Mouse (Mus musculus) forebrain, embryonic 16.5 days (tissue): ENCODE data around the gene Crcp. TPM values are rescaled to one million over a fixed set of nuclear protein-coding genes. Genes with fewer than 3 reads are reported as not detected.

Experiments used
- ATAC-seq: fragments of 200-750 bp; cut with Nextera tagmentation; 2 replicates; pipeline ENCODE4 v1.8.0; 2017; ENCODE audit warnings: mild to moderate bottlenecking, moderate library complexity
- H3K27ac ChIP-seq: fragments of 300-500 bp; sonication (generic); 2 replicates; pipeline ENCODE4 v1.5.1; 2014; ENCODE audit warnings: low read length, control low read depth
- H3K27me3 ChIP-seq: fragments of 300-500 bp; sonication (generic); replicated peaks from 2 replicates; pipeline ENCODE4 v1.6.1; 2014; ENCODE audit warnings: low read length; ENCODE audit not compliant: control insufficient read depth, insufficient read depth
- H3K36me3 ChIP-seq: fragments of 300-500 bp; sonication (generic); 2 replicates; pipeline ENCODE4 v1.6.1; 2014; ENCODE audit not compliant: control insufficient read depth, insufficient read depth
- H3K4me1 ChIP-seq: fragments of 300-500 bp; sonication (generic); replicated peaks from 2 replicates; pipeline ENCODE4 v1.6.1; 2014; ENCODE audit warnings: low read length; ENCODE audit not compliant: control insufficient read depth, insufficient read depth
- H3K4me2 ChIP-seq: fragments of 300-500 bp; sonication (generic); 2 replicates; pipeline ENCODE4 v1.6.1; 2014; ENCODE audit warnings: mild to moderate bottlenecking, low read length, control low read depth
- H3K4me3 ChIP-seq: fragments of 300-500 bp; sonication (generic); replicated peaks from 2 replicates; pipeline ENCODE4 v1.5.1; 2014; ENCODE audit warnings: mild to moderate bottlenecking, low read length, control low read depth
- H3K9ac ChIP-seq: fragments of 300-500 bp; sonication (generic); replicated peaks from 2 replicates; pipeline ENCODE4 v1.6.1; 2014; ENCODE audit warnings: low read depth, low read length, control low read depth
- H3K9me3 ChIP-seq: fragments of 300-500 bp; sonication (generic); 2 replicates; pipeline ENCODE4 v1.6.1; 2016; ENCODE audit warnings: low read length; ENCODE audit not compliant: control insufficient read depth
- WGBS: fragments of 180-500 bp; shearing (Covaris S2); extraction: QIAGEN DNeasy Blood & Tissue Kit; methylation state at CpG from one replicate; pipeline ENCODE4 v1.1.7; 2014; 5-methylcytosine and 5-hydroxymethylcytosine counted together
- polyA plus RNA-seq: library from polyadenylated mRNA; unstranded; fragments of >200 nt; fragmentation: Nextera tagmentation; extraction: Ambion mirVana; gene quantifications from 2 replicates; pipeline ENCODE4 v1.2.1, GENCODE M21; 2015

Gene Crcp
- polyA plus RNA-seq, 1 experiment from 2014 or later = 81.4 TPM

DNA sequence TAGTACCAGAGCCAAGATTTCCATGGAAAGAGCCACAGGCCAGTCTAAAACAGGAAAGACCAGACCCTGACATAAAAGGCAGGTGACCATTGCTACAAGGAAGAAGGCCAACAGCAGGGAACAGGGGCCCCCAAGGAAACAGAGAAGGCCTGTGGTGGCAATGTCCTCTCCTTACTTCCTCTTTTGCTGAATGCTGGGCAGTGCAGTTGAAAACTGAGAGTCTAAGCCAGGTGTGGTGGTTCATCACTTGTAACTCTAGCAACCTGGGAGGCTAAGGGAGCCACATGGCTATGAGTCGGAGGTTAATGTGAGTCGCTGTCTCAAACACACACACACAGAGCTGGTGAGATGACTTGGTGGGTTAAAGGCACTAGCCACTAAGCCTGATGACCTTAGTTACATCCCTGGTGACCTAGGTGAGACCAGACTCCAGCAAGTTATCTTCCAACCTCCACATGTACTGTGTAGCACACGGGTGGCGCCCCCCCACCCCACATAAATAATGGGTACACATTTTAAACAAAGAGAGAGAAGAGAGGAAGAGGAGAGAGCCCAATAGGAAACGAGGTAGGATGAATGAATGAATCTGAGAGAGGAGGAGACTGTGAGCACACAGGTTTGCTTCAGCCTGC, 27.6 kb upstream of the Crcp start:
- no peaks in the 10 kb centered on the region for H3K9me3 ChIP-seq

DNA sequence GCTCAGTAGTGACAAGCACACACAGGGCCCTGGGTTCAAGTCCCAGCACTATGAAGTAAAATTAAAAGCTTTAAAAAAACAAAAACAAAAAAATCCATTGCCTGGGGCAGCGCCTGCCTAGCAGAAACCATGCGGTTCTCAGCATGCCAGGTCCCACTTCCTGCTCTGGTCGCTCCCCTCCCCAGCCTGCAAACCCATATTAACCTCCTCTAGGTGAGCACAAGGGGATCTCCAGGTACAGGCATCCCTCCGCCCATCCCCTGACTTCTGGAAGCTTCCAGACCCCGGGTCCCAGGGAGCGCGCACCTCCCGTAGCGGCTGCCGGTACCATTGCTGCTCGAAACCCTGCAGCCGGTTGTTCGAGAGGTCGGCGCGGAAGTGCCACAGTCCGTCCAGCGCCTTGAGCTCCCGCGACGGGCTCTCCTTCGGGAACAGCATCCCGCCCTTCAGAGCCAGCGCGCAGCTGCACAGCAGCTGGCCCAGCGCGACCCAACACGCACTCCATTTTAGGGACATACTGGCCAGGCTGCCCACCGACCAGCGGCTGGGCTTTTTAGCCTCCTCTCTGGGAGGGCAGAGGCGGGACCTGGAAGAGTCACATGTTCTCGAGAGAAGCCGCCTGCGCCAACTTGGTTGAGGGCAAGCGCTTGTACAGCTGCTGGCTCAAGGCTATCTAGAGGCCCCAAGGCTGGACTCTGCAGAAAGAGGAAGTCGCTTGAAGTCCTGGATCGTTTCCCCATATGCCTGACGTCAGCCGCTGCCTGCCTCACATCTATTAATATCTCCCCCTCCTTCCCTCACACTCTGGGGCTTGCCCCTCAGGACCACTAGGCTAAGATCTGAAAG, 26.6 kb upstream of the Crcp start, which contains the start of gene Gusb:
Gusb (minus strand) TSS at position 749 of the 846 bp plus-strand sequence.
- Histone ChIP-seq H3K36me3 (no peaks in the 10 kb centered on the region), H3K9me3 (no peaks in the 10 kb centered on the region), H3K27ac (no peak within 1 kb of the TSS), H3K9ac (peak within 1 kb of the TSS; percentile 72), H3K4me1 (peaks cover 8% of the 10 kb centered on the region; the same call in 1 of the 2 replicates), H3K4me2 (peak within 1 kb of the TSS; percentile 87), H3K4me3 (peak within 1 kb of the TSS; percentile 63), H3K27me3 (no peaks in the 10 kb centered on the region)
- ATAC-seq = peak; percentile 81
- WGBS = under 1% methylated on average over 39 of the region's 39 CpGs

More for the DNA sequence above, 27.6 kb upstream of the Crcp start:
- H3K4me3 ChIP-seq = no peak overlapping the region
- no peaks in the 10 kb centered on the region for H3K36me3 ChIP-seq
- H3K9ac ChIP-seq = no peak overlapping the region
- no peak overlapping the region for H3K4me2 ChIP-seq
- H3K4me1 ChIP-seq = peaks cover 8% of the 10 kb centered on the region; the same call in 1 of the 2 replicates
- no peak for ATAC-seq
- H3K27me3 ChIP-seq = no peaks in the 10 kb centered on the region
- H3K27ac ChIP-seq = no peak overlapping the region
- WGBS = 68% methylated on average over 5 of the region's 5 CpGs

DNA sequence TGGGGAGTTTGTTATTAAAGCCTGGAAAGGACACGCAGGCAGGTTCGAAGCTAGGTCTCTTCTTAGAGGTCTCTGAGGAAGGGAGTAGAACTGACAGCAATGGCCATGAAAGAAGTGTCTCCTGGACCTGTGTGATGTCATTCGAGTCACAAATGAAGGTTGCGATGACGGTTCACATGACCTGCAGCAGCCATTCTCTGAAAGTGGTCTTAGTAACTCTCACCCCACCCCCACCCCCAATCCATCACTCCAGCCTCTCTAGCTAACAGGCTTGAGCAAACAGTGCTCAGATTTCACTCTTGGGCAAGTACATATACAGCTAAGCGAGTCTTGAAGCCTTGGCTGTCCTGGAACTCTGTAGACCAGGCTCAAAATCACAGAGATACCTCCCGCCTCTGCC, 25.9 kb upstream of the Crcp start:
- H3K4me1 ChIP-seq = peaks cover 8% of the 10 kb centered on the region; the same call in 1 of the 2 replicates
- no peaks in the 10 kb centered on the region for H3K9me3 ChIP-seq
- H3K27me3 ChIP-seq = no peaks in the 10 kb centered on the region
- 78% methylated on average over 7 of the region's 7 CpGs for WGBS
- no peaks in the 10 kb centered on the region for H3K36me3 ChIP-seq
- no peak overlapping the region; the same call in 1 of the 2 replicates for H3K4me3 ChIP-seq
- peak overlapping the region; percentile 87; the same call in 1 of the 2 replicates for H3K4me2 ChIP-seq
- no peak for ATAC-seq
- no peak overlapping the region for H3K27ac ChIP-seq
- no peak overlapping the region for H3K9ac ChIP-seq

- Histone ChIP-seq H3K4me3 (no peak overlapping the region), H3K4me2 (no peak overlapping the region), H3K9me3 (peaks cover 5% of the 10 kb centered on the region), H3K27ac (no peak overlapping the region), H3K27me3 (no peaks in the 10 kb centered on the region), H3K4me1 (peaks cover 4% of the 10 kb centered on the region; the same call in 1 of the 2 replicates), H3K36me3 (peaks cover 7% of the 10 kb centered on the region; the same call in 1 of the 2 replicates), H3K9ac (no peak overlapping the region)
- WGBS = 100% methylated on average over 1 of the region's 1 CpGs
- no peak for ATAC-seq
These were observed 21.7 kb upstream of the Crcp start for GRCm38 (mm10) chr5:130007344-130007743.

DNA sequence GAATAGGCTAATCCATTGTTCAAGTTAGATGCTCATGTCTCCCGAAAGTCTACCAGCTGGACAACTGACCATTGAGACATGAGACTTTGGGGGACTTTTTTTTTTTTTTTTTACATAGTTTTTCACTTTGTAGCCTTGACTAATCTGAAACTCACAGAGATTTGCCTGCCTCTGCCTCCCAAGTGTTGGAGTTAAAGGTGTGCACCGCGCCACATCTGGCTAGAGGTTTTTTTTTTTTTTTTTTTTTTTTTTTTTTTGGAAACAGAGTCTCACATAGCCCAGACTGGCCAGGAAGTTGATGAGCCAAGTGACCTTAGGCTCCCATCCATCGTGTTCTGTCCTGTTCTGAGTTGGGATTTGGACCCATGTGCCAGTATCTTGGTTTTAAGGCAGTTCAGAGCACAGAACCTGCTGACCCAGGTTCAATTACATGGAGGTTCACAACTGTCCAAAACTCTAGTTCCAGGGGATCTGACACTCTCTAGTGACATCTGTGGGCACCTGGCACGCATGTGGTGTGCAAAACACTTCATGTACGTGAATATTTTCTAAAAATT, 21.0 kb upstream of the Crcp start:
- no peak overlapping the region for H3K4me3 ChIP-seq
- H3K9me3 ChIP-seq = peaks cover 5% of the 10 kb centered on the region
- no peak overlapping the region for H3K4me2 ChIP-seq
- whole genome bisulfite sequencing = 89% methylated on average over 6 of the region's 6 CpGs
- H3K9ac ChIP-seq = no peak overlapping the region
- no peaks in the 10 kb centered on the region for H3K4me1 ChIP-seq
- no peak overlapping the region for H3K27ac ChIP-seq
- ATAC-seq = no peak
- H3K27me3 ChIP-seq = no peaks in the 10 kb centered on the region
- peaks cover 7% of the 10 kb centered on the region; the same call in 1 of the 2 replicates for H3K36me3 ChIP-seq

DNA sequence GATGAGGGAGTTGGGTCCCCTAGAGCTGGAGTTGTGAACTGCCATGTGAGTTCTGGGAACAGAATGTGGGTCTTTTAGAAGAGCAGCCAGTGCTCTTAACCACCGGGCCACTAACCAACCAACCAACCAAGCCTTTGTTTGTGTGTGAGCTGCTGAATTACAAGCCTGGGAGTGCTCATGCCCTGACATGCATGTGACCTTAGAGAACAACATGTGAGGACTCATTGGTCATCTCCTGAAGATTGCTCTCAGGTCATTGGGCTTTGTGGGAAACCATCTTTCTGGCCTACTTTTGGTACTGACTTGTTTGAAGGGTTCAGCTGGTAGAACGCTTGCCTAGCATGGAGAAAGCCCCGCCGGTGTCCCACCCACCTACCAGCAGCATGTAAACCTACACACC, 19.3 kb upstream of the Crcp start:
- 95% methylated on average over 4 of the region's 4 CpGs for WGBS
- Histone ChIP-seq H3K9ac (no peak overlapping the region), H3K4me3 (no peak overlapping the region), H3K9me3 (peaks cover 5% of the 10 kb centered on the region), H3K27me3 (no peaks in the 10 kb centered on the region), H3K4me2 (no peak overlapping the region), H3K4me1 (no peaks in the 10 kb centered on the region), H3K27ac (no peak overlapping the region), H3K36me3 (peaks cover 7% of the 10 kb centered on the region; the same call in 1 of the 2 replicates)
- ATAC-seq = no peak

- WGBS = 95% methylated on average over 5 of the region's 5 CpGs
- ATAC-seq = no peak
- Histone ChIP-seq H3K27me3 (no peaks in the 10 kb centered on the region), H3K36me3 (peaks cover 7% of the 10 kb centered on the region; the same call in 1 of the 2 replicates), H3K9ac (no peak overlapping the region), H3K4me1 (no peaks in the 10 kb centered on the region), H3K4me3 (no peak overlapping the region), H3K27ac (no peak overlapping the region), H3K4me2 (no peak overlapping the region), H3K9me3 (peaks cover 5% of the 10 kb centered on the region)
These were observed 18.1 kb upstream of the Crcp start for GRCm38 (mm10) chr5:130010961-130011360.

- no peak overlapping the region for H3K4me2 ChIP-seq
- H3K9ac ChIP-seq = no peak overlapping the region
- no peak for ATAC-seq
- H3K4me1 ChIP-seq = no peaks in the 10 kb centered on the region
- WGBS = 100% methylated on average over 3 of the region's 3 CpGs
- peaks cover 5% of the 10 kb centered on the region for H3K9me3 ChIP-seq
- peaks cover 9% of the 10 kb centered on the region for H3K36me3 ChIP-seq
- H3K27ac ChIP-seq = no peak overlapping the region
- H3K4me3 ChIP-seq = no peak overlapping the region
- no peaks in the 10 kb centered on the region for H3K27me3 ChIP-seq
These were observed 14.0 kb upstream of the Crcp start for GRCm38 (mm10) chr5:130015104-130015503.

GRCm38 (mm10) chr5:130019461-130019860, 9.6 kb upstream of the Crcp start:
- Histone ChIP-seq H3K27ac (no peak overlapping the region), H3K27me3 (no peaks in the 10 kb centered on the region), H3K36me3 (peaks cover 2% of the 10 kb centered on the region; the same call in 1 of the 2 replicates), H3K4me3 (no peak overlapping the region), H3K9ac (no peak overlapping the region), H3K4me2 (no peak overlapping the region), H3K9me3 (no peaks in the 10 kb centered on the region), H3K4me1 (peaks cover 4% of the 10 kb centered on the region; the same call in 1 of the 2 replicates)
- WGBS = 88% methylated on average over 8 of the region's 8 CpGs
- no peak for ATAC-seq
